Mouse (Mus musculus) layer of hippocampus, postnatal 25 days (tissue): Measurements from ENCODE around the gene Ttll1. TPM values are rescaled to one million over a fixed set of nuclear protein-coding genes. Genes with fewer than 3 reads are reported as not detected.

ENCODE experiments used
- DNase-seq, 2 experiments: peaks; one replicate each; pipeline ENCODE4 v3.0.0; 2022; ENCODE audit warnings: mixed read lengths in 2 of 2, low spot score in 1 of 2; ENCODE audit errors: extremely low spot score in 1 of 2
- total RNA-seq, 2 experiments: library from RNA; stranded (reverse); gene quantifications; 2 replicates each; pipeline ENCODE4 v1.2.3; 2021

Ttll1 gene
- total RNA-seq, 2 experiments from 2014 or later: 38.1 to 39.1 TPM

DNA sequence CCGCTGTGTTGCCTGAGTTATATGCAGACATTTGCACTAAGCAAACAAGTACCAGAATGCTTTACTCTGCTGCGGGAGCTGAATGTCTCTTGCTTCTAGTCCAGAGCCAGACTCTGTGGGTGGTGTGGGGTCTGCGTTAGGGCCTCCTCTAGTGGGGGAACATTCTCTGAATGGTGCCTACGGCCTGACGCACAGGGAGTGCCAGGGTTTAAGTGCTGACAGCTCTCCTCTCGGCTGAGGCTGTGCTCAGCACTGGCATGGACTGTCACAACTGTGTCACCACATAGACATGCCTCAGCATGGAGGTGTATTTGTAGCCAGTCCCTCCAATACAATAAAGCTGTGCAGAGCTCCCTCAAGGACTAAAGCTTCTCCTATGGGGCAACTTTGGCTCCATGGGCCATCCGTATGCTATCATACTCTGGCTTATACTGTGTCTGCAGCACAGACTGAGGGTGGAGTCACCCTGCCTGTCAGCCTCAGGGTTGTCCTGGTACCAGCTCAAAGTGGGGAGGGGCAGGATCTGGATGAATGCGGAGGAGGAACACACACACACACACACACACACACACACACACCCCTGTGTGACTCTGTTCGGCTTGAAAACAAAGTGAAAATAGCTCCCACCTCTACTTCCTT lies 23.1 kb downstream of the Ttll1 start:
- DNase-seq: no peak

GRCm38 (mm10) chr15:83484311-83484710 lies 26.4 kb downstream of the Ttll1 start:
- no peak for DNase-seq

GRCm38 (mm10) chr15:83483482-83483881 lies 27.2 kb downstream of the Ttll1 start:
- DNase-seq: no peak

DNA sequence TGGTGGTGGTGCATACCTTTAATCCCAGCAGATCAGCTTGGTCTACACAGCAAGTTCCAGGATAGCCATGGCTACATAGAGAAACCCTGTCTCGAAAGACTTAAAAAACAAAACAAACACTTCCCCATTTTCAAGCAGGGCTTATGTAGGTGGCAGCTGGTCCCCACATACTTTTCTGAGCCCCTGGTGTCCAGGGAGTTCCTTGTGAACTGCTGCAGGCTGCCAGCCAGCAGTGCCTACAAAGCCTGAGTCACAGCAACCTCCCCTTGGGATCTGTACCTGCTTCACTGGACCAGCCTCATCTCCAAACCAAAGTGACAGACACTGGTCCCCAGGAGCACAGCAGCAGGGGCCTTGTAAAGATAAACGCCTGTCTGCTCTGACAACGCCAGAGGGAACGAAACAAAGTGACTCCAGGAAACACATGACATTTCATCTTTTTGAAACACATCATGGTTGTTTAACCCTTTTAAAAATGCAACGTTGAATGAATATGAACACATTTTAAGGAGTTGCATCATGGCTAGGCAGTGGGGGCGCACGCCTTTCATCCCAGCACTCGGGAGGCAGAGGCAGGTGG lies 28.0 kb downstream of the Ttll1 start:
- DNase-seq: no peak

GRCm38 (mm10) chr15:83481236-83481780 lies 29.4 kb downstream of the Ttll1 start:
- no peak for DNase-seq

GRCm38 (mm10) chr15:83479818-83480217 lies 30.9 kb downstream of the Ttll1 start:
- no peak for DNase-seq

- no peak for DNase-seq
Observed at GRCm38 (mm10) chr15:83478096-83478495, 32.6 kb downstream of the Ttll1 start.

DNA sequence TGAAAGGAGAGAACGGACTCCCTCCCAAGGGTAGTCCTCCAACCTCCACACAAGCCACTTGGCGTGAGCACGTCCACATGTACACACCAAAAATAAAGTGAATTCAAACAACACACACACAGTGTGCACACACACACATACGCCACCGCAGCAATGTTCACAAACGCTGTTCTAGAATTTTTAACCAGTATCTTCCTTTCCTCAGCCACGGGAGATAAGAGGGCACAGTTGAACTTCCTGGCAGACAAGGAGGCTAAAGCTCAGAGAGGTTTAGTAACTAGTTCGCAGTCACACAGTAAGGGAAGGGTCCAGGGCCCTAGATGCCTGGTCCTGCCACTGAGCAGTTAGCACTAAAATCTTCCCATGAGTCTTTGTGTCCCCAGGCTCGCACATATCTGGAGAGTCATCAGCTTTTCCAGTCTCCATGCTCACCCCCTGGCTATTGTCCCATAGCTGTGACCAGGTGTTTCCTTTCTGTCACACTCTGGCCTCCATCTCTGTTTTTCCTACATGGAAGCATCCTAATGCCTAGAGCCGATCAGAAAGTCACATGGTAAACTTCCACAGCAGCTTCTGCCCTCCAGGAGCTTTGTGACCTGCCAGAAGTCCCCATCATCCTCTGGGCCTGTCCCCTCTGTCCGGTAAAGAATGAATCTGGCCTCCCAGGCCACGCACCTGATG lies 34.0 kb downstream of the Ttll1 start:
- no peak for DNase-seq

- no peak for DNase-seq
Observed at GRCm38 (mm10) chr15:83474466-83474836, 36.2 kb downstream of the Ttll1 start.

DNA sequence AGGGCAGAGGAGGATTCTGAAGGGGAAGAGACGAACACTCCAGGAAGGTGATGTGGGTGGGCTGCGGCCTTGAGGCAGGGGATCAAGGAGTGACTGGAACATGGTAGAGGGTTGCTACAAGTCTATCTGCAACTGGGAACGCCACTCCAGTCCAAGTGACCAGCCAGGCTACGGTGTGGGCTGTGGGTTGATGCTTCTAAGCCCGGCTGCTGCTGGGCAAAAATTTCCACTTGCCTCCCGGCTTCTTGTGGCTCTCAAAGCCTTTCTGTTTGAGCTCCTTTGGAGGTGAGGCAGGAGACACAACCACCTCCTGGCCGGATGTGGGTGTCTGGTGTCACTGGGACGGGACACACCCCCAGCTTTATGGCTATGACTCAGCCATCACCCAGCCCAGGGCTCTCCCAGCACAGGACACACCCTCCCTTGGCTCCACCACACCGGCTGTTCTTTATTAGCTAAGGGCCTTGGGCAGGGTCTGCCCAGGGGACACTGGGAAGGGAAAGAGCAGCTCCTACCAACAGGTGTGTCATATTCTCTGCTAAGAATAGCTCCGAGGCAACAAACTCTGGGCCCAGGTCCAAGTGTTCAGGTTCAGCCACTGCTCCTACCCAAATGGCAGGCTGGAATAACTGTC lies 36.7 kb downstream of the Ttll1 start:
- DNase-seq: no peak

DNA sequence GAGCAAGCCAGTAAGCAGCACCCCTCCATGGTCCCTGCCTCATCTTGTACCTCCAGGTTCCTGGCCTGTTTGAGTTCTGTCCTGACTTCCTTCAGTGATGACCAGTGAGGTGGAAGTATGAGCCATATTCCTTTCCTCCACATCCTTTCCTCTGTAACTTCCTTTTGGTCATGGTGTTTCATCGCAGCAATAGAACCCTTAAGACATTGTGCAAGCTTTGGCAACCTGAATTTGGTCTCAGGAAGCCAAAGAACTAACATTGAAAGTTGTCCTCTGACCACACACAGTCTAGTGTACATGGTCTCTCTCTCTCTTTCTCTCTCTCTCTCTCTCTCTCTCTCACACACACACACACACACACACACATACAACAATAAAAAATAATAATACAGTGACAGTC lies 37.4 kb downstream of the Ttll1 start:
- no peak for DNase-seq

DNA sequence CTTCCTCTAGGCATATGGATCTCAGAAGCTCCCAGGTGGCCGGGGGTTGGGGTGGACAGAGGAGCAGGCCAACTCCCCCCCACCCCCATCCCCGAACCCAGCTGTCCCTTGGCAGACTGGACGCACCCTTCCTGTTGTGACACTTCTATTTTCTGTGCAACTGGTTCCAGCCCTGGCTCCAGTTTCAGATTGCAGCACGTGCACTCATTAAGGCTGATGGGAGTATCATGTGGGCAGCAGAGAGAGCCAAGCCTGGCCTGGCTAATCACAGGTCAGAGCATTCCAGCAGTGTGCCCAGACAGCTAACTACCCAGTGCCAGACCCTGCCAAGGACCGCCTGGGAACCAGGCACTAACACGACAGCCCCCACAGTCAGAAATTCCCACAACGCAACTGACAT lies 39.2 kb downstream of the Ttll1 start:
- DNase-seq: no peak

DNA sequence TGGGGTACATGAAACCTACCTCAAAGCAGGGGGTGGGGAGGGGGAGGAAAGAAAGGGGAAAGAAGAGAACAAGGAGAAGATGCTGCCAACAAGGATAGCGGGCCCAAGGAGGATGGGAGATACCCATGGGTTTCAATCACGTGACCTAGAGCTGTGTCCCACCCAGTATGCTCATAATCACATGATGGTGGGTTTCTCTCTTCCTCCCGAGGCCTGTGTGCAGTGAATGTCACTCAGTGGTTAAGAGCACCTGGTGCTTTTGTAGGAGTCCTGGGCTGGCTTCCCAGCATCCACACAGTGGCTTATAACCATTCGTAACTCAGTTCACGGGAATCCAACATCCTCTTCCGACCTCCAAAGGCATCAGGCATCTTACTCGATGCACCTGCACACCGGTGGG lies 40.2 kb downstream of the Ttll1 start:
- DNase-seq: no peak

GRCm38 (mm10) chr15:83469279-83469821 lies 41.3 kb downstream of the Ttll1 start:
- no peak for DNase-seq

- no peak for DNase-seq
Observed at GRCm38 (mm10) chr15:83467232-83467966, 43.3 kb downstream of the Ttll1 start.

DNA sequence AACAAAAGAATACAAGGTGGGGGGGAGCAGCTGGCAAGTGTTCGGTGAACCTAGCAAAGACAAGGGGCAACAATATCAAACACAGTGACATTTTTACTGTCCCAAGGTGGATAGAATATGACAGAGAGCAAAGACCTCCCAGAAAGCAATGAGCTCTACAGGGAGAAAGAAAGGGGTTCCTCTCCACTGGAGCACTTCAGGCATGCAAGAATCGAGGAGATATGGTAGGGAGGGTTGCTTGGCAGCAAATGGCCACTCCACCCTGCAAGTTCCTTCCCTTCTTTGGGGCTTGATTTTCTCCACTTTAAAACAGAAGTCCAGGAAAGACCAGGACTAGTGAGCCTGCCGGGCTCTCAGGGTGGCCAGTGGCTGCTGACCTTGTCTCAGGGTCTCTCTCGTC lies 44.4 kb downstream of the Ttll1 start:
- no peak for DNase-seq

GRCm38 (mm10) chr15:83464905-83465650 lies 45.6 kb downstream of the Ttll1 start:
- no peak for DNase-seq

DNA sequence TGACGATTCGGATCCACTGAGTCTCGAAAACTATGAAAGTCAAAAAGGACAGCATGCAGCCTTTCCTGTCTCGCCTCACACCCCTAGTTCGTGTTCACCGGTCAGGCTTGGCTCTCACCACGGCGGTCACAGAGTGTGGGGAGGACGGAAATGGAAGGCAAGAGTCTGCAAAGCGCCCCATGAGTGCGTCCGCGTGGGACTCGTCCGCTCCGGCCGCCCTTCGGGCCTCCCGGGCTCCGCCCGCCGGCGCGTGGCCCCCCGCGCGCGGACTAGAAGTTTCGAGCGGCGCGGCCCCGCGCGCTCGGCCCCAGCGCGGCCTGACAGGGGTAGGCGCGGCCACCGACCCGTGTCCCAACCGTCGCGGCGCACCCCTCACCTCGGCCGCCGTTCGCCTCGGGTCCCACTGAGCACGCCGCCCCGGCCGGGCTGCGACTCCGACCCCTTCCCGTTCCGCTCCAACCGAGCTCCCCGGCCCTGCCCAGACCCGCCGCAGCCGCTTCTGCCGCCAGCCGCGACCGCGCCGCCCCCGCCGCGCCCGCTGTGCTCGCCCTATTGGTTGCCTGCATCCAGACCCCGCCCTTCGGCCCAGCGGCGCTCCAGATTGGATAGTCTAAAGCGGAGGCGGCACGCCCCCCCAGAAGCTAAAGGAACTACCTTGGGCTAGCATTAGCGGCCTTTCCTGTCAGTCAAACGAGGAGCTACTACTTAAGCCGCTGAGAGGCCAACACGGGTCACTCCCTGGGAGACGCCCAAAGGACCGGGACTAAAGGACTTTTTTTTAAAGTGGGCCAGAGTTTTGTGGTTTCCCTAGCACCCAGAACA lies 46.4 kb downstream of the Ttll1 start, which contains the start of gene Pacsin2:
TSS of gene Pacsin2 (minus strand) at position 524 of the 822 bp plus-strand sequence.
- DNase-seq: peak; percentile 83 to 86
